Mouse (Mus musculus) heart, embryonic 12.5 days (tissue): ENCODE measurements around the gene Sh3bgrl2. TPM values are rescaled to one million over a fixed set of nuclear protein-coding genes. Genes with fewer than 3 reads are reported as not detected.

Experiments used
- polyA plus RNA-seq: library from polyadenylated mRNA; unstranded; fragments of >200 nt; fragmentation: Nextera tagmentation; extraction: Ambion mirVana; gene quantifications from 2 replicates; pipeline ENCODE4 v1.2.1, GENCODE M21; 2016

Sh3bgrl2 gene
- polyA plus RNA-seq, 1 experiment from 2014 or later = 19.0 TPM

Other genes starting within 250 kb of the Sh3bgrl2 start
- 14.5 and 15.8 TPM in 2 replicates for gene Lca5, start 107.2 kb upstream of the Sh3bgrl2 start, polyA plus RNA-seq